Mouse (Mus musculus): Measurements from ENCODE around the gene 4931428F04Rik. TPM values are rescaled to one million over a fixed set of nuclear protein-coding genes. Genes with fewer than 3 reads are reported as not detected.
A peak's percentile ranks its signal among the peaks of the same experiment; 100 is the strongest.

4931428F04Rik gene
- total RNA-seq, 2 experiments from 2014 or later = 1.8 to 2.0 TPM

DNA sequence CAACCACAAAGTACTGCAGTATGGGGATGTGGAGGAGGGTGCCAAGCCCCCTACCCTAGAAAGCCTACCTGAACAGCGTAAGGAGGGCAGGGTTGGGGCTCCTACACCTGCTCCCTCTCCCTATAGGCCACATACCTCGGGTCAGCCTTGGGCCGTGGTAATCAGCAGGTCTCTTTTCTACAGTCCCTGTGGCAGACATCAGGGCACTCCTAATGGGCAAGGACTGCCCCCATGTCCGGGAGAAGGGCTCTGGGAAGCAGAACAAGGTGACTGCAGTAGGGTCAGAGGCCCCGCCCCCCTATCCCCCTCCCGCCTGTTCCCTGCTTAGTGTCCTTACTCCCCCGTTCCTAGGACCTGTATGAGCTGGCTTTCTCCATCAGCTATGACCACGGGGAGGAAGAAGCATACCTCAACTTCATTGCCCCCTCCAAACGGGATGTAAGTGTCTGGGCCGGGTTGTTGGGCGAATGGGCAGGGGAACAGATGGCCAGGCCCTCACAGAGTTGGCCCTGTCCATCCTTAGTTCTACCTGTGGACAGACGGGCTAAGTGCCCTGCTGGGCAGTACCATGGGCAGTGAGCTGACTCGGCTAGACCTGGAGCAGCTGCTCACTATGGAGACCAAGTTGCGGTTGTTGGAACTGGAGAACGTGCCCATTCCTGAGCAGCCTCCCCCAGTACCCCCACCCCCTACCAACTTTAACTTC is 19.6 kb upstream of the 4931428F04Rik start:
- DNase-seq (ENCODE audit: low spot score) = no peak
- intact Hi-C loops (cut with DNase I) = no loop called here

DNA sequence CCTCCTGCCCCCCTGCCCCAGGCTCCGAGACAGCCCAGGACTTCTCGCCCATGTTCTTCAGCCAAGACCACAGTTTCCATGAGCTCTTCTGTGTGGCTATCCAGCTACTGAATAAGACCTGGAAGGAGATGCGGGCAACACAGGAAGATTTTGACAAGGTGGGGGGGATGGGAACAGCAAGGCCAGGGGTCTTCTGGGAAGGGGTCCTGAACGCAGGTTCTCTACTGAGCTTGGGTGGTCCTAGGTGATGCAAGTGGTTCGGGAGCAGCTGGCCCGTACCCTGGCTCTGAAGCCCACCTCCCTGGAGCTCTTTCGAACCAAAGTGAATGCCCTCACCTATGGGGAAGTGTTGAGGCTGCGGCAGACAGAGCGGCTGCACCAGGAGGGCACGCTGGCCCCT is 18.8 kb upstream of the 4931428F04Rik start:
- DNase-seq (ENCODE audit: low spot score) = no peak
- intact Hi-C loops (cut with DNase I) = no loop called here

DNA sequence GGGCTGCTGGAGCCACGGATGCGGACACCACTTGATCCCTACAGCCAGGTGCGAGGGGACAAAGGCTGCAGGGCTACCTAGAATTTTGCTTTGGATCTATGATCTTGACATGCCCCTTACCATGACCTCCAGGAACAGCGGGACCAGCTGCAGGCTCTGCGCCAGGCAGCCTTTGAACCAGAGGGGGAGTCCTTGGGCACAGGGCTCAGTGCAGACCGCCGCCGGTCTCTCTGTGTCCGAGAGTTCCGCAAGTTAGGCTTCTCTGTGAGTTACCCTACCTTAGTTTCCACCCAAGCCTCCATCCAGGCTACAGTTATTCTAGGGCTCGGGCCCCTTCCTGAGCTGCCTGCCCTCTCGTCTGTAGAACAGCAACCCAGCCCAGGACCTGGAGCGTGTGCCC is 18.0 kb upstream of the 4931428F04Rik start:
- DNase-seq (ENCODE audit: low spot score) = no peak

DNA sequence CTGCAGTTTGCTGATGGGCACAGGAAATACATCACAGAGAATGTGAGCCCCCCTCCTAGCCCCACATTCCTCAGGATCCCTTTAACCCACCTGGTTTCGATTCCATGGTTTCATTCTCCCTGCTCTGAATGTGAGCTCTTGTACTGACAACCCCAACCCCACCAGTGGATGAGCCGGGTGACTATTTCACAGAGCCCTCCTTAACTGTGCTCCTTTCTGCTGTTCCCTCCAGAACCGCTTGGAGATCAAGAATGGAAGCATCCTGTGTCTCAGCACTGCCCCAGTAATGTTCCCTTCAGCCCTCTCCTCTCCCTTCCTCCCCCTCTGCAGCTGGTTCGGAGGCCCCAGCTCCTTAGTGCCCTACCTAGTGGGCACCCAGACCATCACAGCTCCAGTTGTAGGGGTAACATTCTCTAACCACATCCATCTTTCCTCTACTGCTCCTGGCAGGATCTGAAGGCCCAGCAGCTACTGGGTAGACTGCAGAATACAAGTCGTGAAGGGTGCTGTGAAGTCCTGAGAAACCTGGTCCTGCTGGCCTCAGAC is 16.6 kb upstream of the 4931428F04Rik start:
- no peak for DNase-seq (ENCODE audit: low spot score)
- intact Hi-C loops (cut with DNase I) = no loop called here

More for the DNA sequence above, 18.0 kb upstream of the 4931428F04Rik start:
- intact Hi-C loops (cut with DNase I) = no loop called here

DNA sequence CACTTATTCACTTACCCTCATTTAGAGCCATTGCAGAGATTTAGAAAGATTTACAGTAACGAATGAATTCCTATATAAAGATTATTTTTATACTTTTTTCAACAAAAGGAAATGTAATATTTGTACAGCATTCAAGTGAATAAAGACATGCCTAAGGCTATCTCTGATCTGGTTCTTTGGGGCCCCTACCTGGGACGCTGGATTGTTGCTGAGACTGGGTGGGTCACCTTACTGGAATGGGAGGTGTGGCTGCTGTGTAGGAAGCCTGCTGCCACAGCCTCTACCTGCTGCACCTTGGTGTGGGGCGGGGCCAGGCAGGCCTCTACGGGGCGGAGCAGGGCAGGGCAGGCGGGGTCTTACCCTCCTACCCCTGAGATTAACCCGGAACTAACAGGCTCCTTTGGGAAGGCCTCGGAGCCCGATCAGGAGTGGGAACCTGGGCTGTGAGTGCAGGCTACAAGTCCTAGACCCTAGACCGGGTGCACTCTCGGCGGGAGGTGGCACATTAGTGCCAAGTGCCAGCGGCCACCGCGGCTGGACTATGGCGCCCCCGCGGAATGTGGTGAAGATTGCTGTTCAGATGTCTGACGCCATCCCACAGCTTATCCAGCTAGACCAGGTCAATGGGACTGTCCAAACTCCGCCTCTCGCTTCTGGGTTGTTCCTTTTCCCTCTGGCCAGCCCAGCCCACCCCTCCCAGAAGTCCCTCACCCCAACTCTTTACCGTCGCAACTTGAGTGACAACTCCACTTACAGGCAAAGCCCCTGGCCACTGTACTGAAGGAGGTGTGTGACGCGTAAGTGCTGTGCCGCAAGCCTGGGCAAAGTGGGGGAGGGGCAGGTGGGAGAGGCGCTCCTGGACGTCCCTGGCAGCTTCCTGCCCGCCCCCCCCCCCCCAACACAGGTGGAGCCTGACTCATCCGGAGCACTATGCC is 15.8 kb upstream of the 4931428F04Rik start, which contains the start of gene Elmo3:
Gene Elmo3 (plus strand): TSS at position 391 of the 935 bp plus-strand sequence.
- intact Hi-C loops (cut with DNase I) = no loop called here
- DNase-seq (ENCODE audit: low spot score) = no peak

DNA sequence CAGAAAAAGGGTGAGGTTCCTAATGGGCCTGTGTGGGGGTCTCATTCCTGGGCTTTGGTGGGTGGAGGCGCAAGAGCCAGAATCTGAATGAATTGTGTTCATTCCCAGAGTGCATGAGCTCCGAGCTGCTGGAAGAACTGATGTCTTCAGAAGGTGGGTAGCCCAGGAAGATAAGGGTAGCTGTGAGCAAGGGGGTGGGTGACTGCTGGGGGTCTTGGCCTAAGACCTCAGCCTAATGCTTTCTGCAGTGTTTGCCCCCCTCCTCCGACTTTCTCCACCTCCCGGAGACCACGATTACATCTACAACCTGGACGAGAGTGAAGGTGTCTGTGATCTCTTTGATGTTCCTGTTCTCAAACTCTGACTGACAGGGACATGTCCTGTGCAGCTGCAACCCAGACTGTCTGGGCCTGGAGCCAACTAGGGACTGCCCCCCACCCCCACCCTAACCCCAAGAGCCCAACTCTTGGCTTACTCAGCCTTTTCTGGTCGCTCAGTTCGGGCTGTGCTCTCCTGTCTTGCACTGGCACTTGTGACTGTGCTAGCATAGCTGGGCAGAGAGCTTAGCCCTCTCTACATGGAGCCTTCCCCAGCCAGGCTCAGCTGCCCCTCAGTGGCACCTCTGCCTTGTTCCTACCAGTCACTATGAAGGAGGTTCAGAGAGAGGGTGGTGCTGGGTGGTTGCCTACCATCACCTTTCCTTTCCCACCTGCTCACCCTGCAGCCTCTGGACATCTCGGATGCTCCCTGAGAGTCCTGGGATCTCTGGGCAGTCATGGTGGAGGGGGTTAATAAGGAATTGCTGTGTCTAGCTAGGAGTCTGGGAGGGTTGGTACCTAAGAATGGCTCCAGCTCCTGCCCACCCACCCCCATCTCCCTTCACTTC is 14.9 kb upstream of the 4931428F04Rik start:
- intact Hi-C loops (cut with DNase I) = no loop called here
- no peak for DNase-seq (ENCODE audit: low spot score)

DNA sequence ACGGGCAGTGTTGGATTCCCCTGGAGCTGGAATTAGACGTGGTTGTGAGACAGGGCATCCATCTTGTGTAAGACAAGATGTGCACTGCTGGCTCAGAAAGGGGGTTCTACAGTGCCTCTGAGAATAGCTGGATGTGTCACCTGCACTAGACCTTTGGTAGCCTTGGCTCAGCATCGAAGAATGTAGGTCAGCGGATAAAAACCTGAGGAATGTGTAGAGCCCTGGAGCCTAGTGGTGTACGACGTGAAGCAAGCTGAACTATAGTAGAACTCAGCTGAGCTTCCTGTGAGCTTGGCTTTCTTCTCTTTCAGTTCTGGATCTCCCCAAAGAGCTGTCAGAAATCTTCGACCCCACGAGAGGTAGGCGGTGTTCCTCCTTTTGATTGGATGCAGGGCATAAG is 14.2 kb upstream of the 4931428F04Rik start:
- no peak for DNase-seq (ENCODE audit: low spot score)
- intact Hi-C loops (cut with DNase I) = no loop called here

DNA sequence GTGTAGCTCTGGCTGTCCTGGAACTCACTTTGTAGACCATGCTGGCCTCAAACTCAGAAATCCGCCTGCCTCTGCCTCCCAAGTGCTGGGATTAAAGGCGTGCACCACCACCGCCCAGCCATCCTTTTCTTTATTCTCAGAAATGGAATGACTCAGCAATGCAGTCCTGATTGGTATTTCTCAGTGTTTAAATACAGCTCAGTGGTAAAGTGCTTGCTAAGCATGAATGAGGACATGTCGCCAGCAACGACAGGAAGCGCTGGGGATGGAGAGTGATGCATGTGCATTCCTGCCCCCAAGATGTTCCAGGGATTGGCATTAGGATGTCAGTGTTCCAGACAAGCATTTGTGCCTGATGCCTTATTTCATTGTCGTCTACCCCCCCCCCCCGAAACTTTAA is 13.7 kb upstream of the 4931428F04Rik start:
- no peak for DNase-seq (ENCODE audit: low spot score)
- intact Hi-C loops (cut with DNase I) = no loop called here

DNA sequence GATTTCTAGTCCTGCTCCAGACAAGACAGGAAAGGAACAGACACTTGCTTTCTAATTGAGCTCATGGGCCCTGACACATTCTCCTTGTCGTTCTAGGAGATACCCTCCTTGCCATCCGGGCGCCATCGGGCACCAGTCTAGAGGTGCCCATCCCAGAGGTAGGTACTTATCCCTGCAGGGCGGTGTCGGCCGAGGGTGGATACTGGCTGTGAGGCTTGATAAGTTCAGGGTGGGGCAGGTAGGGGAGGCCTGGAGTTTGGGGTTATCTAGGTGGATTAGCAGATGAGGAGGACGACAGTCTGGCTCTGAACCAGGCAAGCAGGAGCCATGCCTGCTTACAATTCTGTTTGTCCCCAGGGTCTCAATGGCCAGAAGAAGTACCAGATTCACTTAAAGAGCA is 10.3 kb upstream of the 4931428F04Rik start:
- intact Hi-C loops (cut with DNase I) = loop anchor here (2.0 to 5.0 kb wide), 2 partner anchors 25 to 47 kb away; partner anchors contain the start of genes Fhod1 and Slc9a5

DNA sequence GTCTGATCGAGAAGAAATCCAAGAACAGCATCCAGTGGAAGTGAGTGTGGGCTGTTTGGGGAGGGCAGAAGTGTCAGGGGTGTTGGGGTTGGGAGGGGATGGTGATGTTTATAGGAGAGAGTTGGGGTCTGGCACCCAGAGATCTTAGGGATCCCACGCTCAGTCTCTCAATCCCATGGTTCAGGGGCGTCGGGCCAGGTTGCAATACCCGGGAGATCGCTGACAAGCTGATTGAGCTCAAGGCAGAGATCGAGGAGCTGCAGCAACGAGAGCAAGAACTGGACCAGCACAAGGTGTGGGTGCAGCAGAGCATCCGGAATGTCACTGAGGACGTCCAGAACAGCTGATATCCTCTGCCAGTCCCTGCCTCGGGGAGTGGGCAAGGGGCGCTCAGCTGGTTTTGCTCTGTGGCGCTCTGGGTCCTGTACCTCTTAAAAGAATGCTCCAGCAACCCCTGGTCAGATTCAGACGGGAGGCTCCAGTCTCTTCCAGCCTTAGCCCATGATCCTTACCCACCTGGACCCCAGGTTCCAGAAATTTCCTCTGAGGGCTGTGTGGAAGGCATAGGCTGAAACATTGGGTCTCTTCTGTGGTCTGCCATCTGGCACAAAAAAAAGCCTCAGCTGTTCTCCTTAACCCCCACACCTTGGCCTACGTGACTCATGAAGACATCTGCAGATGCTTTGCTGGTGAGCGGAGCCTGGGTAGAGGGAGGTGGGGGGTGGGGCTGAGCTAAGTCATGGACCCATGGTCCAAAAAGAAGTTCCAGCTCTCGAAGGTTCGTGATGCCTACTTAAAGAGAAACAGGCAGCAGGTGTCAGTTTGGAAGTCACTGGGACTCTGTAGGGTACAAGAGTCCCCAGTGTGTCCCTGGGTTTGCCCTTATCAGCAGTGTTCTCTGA is 8.9 kb upstream of the 4931428F04Rik start:
- DNase-seq (ENCODE audit: low spot score) = no peak
- intact Hi-C loops (cut with DNase I) = loop anchor here (2.0 to 5.0 kb wide), 2 partner anchors 26 to 49 kb away; partner anchors contain the start of genes Fhod1 and Slc9a5

More for the DNA sequence above, 10.3 kb upstream of the 4931428F04Rik start:
- no peak for DNase-seq (ENCODE audit: low spot score)

DNA sequence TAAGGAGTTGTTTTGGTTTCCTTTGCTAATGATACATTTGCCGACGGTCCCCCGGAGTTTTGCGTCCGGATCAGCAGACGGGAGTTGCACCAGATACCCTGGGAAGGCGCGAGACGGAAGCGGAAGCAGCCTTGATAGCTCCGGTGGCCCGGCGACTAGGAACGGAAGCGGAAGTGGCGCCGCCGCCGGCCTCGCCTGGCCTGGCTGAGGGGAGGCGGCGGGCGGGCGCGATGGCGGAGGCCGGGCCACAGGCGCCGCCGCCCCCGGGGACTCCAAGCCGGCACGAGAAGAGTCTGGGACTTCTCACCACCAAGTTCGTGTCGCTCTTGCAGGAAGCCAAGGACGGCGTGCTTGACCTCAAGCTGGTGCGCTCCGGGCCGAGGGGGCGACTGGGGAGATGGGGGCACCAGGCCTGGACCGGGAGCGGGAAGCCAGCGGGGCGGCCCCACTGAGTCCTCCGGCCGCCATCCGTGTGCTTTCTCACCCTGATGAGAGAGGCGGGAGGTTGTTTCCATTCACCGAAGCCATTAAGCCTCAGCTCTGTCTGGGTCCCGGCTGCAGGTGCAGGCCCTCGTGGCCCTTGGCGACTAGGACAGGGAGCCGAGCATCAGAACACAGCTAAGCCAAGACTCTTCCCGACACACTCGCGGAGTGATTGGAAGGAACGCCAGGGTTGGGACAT is 8.0 kb upstream of the 4931428F04Rik start, which contains the start of gene E2f4:
Gene E2f4 (plus strand): TSS at position 153 of the 682 bp plus-strand sequence.
- DNase-seq (ENCODE audit: low spot score) = peak; percentile 86
- intact Hi-C loops (cut with DNase I) = loop anchor here (2.0 to 5.0 kb wide), 3 partner anchors 27 to 127 kb away; partner anchors contain the start of genes Cbfb, Fhod1 and Slc9a5

DNA sequence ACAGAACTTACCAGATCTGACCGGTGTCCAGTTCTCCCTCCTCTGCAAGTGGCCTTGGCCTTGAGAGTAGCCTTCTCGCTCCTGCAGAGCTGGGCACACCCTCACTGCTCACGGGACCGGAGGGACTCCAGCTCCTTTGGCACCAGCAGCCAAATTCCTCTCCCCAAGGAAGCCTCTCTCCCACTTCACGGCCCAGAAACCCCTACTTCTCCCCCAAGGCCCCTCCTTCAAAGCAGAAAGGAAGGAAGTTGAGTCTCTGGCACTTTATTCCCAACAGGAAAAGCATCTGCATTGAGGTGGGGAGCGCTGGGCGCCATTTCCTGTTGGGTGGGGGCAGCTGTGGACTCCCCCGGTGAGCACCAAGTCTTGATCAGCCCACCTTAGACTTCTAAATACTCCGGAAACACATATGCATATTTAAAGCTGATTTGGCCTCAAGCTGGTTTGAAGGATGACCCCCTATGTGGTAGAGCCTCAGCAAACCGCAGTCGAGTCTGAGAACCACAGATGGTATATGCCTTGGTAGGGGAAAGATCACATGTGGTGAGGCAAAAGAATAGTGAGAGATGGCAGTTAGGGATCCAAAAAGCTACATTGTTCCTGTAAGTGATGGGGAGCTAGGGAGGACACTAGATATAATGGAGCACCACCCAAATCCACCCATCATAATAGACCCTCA is 6.4 kb upstream of the 4931428F04Rik start, which contains the start of gene Exoc3l:
Gene Exoc3l (minus strand): TSS at position 207 of the 679 bp plus-strand sequence.
- intact Hi-C loops (cut with DNase I) = loop anchor here (2.0 to 5.0 kb wide), 2 partner anchors 51 to 125 kb away; partner anchors contain the start of genes Cbfb, Fhod1 and Slc9a5

DNA sequence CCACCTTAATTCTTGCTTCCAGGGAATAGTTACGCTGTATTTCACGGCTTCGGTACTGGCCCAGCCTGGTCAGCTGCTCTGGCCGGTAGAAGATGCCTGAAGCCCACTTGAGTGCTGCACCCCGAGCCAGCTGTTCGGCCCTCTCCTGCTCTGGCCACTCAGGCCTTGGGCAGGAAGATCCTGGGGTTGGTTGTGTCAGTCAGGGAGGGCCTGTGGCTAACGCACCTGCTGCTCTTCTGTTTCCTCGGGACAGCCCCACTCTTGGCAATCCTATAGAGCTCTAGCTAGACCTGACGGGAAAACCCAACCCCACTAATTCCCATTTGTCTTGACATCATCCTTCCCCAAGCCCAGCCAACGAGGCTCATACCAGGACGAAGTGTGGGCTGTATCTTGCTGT is 5.6 kb upstream of the 4931428F04Rik start:
- intact Hi-C loops (cut with DNase I) = loop anchor here (5.0 kb wide), 1 partner anchor 52 kb away; the partner anchor contains the start of genes Fhod1 and Slc9a5
- DNase-seq (ENCODE audit: low spot score) = no peak

More for the DNA sequence above, 6.4 kb upstream of the 4931428F04Rik start, which contains the start of gene Exoc3l:
- no peak for DNase-seq (ENCODE audit: low spot score)

DNA sequence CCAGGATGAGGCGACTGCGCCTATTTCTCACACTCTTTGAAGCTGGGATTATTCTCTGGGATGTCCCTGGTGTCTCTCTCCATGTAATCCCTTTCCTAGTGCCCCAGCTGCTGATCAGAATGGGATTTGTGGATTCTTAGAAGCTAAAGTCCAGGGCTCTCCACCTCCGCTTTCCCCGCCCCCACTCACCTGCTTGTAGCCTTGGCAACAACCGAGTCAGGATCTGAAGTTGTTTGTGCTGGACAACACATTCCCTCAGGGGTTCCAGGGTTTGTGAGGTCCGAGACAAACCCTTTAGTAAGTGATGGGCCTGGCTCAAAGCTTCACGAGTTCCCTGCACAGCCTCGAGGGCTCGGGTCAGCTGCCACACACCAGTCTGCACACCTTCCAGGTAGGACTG is 5.1 kb upstream of the 4931428F04Rik start:
- DNase-seq (ENCODE audit: low spot score) = no peak
- intact Hi-C loops (cut with DNase I) = loop anchor here (5.0 kb wide), 2 partner anchors 42 to 53 kb away; partner anchors contain the start of genes Fhod1 and Slc9a5

DNA sequence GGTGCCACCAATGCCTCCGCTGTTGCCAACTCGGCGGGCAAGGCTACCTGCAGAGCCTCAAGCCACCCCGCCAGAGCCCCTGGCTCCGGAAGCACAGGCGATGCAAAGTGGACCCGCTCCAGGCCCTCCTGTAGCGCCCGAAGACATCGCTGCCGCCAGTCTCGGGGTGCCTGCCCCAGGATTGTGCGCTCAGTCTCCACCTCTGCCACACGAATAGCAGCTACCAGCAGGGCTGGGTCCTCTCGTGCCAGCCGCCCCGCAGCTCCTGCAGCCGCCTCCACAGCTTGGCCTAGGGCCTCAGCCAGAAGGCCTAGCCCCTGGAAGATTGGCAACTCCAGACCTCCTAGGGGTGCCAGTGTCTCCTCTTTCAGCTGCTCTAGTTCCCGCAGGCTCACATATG is 3.7 kb upstream of the 4931428F04Rik start:
- intact Hi-C loops (cut with DNase I) = loop anchor here (5.0 kb wide), 1 partner anchor 41 kb away; no protein-coding TSS in a partner anchor
- no peak for DNase-seq (ENCODE audit: low spot score)

DNA sequence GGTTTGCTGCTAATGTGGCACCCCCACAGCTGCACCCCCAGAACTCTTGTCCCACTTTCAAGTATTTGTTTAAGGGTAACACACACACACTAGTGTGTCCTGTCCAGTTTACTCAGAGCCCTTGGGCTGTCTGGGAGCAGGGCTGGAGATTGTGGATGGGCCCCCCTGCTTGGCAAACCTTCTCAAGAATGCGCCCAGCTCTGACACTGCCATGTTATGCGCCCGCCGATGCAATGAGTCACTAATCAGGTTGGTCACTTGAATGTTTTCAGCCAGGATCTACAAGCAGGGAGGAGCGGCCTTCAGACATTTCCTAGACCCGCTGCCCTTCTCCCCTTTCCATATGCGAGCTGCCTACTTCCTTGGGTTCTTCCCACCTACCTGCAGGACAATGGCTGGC is 2.8 kb upstream of the 4931428F04Rik start:
- no peak for DNase-seq (ENCODE audit: low spot score)
- intact Hi-C loops (cut with DNase I) = loop anchor here (5.0 kb wide), 1 partner anchor 40 kb away; no protein-coding TSS in a partner anchor
